Mouse (Mus musculus) adrenal gland, postnatal 4 days (tissue): ENCODE data around the gene Apol7a. TPM values are rescaled to one million over a fixed set of nuclear protein-coding genes. Genes with fewer than 3 reads are reported as not detected.
A peak's percentile ranks its signal among the peaks of the same experiment; 100 is the strongest.

Experiments
- DNase-seq, 2 experiments: peaks; one replicate each; pipeline ENCODE4 v3.0.0; 2021 to 2022; ENCODE audit warnings: low spot score in 2 of 2, mixed read lengths in 2 of 2
- total RNA-seq, 2 experiments: library from RNA; stranded (reverse); gene quantifications; 2 replicates each; pipeline ENCODE4 v1.2.3; 2021

Apol7a gene
- total RNA-seq, 2 experiments from 2014 or later, result 2.5 TPM; not detected in 1

DNA sequence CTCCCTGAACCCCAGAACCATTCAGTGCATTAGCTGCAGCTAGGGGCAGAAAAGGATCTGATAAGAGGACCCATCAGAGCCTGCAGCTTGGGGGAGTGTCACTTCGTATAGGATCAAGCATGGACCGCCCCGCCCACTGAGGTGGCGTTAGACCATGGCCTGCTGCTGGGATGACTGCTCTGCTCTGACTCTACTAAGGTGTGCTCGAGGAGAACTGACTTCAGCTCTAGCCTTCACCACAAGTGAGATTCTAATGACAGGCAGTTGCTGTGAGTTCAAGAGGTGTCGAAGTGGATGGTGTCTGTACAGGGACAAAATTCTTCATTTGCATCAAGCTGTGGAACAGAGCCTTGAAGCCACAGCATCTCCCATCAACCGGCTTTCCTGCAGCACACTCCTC is 46.0 kb downstream of the Apol7a start:
- no peak for DNase-seq

DNA sequence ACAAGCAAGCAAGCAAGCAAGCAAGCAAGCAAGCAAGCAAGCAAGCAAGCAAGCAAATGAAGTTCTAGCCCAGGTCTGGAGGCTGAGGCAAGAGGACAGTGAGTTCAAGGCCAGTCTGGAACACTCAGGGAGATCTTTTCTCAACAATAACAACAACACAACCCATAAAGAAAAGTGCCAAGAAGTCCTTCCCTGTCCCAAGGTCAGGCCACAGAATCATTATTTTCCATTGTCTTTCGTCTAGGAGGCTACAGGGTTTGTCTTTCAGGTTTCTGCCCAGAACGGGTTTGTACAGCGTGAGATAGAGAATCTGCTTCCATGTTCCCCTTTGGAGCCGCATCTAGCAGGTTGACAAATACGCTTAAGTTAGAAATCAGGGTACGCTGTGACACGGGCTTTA is 48.8 kb downstream of the Apol7a start:
- no peak for DNase-seq

DNA sequence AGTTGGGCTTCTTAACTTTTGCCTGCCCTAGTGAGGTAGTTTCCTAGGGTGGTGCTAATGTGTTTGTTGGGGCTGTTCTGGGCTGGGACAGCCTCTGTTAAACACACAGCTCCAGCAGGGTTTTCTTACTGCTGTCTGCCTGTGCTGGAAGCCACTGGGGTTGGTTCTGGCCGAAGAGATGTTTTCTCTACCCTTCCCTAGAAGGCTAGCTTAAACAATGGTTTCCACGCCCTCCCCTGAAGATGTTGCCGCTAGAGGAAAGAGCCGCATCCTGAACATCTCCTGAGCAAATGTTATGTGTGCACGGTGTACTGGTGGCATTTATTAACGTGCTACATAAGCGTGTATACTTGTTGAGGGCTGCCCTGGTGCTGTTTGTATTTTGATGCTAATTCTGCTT is 50.8 kb downstream of the Apol7a start:
- no peak for DNase-seq

DNA sequence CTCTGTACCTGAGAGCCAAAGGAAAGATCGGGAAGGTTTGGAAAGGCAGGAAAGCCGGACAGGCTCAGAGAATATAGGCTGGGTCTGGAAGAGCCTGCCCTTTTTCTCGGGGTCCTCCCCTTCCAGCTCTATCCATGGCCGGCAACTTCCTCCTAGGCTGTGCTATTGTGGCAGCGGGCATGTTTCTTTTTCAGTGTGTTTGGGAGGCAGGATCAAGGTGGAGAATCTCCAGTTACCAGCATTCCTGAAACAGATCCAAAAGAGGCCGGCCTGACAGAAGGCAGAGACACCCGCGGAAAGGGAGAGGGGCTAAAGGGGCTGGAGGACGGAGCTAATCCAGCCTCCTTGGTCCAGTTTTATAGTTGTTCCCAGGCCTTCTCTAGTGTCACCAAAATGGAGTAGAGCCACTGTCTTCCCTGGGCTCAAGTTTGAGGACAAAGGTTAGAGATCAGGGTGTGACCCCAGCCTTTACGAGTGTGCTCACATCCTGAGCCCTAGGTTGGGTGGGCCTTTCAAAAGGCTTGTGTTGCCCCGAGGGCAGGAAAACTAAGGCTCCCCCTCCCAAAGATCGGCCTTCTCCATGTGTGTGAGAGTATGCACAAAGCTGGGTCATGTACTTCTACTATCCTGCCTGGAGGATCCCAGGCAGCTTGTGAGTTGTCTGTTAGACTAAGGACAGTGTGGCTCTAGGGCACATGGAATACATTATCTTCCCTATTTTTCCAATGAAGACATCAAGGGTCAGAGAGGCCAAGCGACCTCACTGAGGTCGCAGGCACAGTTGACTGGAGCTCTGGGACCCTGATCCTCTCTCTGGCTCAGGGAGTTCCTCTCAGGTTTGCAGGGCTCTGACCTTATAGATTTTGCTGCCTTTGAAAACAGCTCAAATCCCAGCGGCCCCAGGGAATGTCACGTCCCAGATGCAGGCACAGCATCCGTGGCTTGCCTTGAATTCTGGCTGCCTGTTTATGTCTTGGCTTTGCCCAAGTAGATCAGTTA is 54.5 kb downstream of the Apol7a start:
- DNase-seq, result no peak

DNA sequence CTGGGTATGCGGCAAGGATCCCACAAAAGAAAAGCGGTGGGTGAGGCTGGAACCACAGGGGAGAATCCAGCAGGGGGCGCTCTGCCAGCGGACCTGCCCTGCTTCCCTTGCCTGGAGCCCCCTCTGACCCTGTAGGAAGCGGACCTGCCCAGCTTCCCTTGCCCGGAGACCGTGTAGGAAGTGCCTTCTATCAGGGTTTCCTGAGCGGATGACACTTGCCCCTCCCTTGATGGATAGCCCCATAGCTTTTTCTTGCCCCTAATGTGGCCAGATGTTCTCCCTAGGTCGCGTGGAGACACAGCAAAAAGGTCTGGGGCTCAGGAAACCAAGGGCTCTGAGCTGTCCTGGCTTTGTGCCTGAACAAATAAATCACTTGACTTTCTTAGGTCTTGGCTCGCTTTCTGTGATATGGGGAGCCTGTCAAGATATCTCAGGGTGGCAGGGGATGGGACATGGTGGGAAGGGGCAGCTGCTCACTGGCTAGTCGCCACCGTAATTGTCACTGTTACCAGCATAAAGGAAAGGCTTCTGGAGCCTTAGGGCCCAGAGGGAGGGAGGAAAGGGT is 55.3 kb downstream of the Apol7a start:
- DNase-seq, result peak; percentile 55 to 62

DNA sequence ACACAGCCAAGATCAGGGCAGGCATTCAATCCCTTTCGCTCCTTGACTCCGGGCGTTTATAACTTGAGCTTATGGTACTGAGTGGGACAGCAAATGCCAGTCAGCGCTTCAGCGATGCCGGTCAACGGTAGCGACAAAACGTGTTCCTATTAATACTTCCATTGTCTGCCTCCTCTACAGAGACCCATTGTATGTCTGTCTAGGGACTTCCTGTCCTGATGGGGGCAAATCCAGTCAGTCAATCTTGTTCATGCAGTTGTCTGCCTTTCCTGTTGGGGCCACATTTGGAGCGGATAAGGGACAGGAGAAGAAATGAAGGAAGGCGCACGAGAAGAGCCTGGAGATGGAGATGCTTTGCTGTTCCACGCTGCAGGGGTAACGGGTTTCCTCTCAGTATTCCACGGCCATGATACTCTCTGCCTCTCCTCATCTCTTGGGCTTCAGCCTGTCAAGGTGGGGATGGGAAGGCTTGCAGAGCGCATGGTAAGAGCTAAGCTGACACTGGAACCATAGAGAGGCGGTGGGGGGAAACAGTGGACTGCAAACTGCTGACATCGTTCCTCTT is 55.9 kb downstream of the Apol7a start:
- DNase-seq, result no peak

DNA sequence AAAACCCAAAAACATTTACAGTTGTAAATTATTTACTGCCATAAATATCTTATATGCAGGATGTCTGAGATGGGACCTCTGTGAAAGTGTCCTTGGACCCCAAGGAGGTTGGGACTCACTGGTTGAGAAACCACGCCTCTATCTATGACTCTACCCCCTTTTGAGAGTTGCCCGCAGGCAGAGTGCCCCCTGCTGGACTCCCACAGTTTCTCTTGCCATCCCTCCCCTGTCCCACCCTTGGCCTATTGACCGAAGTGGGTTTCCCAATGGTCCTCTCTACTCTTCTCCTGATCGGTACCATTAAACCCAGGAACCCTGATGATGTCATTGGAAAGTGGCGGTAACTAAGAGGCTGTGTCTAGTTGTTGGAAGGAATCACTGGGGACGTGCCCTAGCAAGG is 56.9 kb downstream of the Apol7a start:
- no peak for DNase-seq

DNA sequence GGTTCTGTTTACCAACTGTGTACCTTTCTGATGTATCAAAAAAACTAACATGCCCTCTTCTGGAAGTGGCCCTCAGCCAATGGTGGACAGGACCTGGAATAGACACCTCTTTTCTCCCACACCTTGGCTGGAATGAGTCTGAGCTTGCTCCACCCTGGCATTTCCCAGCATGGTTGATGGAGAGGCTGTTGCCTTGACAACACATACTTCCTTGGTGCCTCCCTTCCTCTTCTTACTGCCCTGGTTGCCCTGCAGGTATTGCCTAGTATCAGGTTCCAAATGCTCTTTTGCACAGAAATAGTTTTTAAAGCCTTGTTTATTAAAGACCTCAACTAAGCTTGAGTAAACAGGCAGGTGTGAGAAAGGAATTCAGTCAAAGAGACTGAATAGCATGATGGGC is 58.3 kb downstream of the Apol7a start:
- no peak for DNase-seq

DNA sequence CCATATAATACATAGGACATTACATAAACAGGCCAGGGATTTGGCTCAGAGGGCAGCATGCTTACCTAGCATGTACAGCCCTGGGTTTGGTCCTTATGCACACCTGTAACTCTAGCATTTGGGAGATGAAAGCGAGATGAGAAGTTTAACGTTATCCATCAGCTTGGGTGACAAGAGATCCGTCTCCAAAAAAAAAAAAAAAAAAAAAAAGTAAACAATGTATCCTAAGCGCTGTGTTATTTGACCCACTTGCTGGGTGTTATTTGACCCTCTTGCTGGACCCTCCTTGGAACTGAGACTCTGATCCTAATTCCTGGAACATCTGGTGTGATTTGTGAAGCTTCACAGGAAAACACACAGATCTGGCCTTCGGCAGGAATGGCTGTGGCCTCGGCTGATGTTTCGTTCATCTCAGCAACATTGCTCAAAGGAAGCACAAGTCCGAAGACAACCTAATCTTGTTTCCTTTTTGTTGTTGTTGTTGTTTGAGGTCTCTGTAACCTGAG is 59.9 kb downstream of the Apol7a start:
- DNase-seq, result no peak

DNA sequence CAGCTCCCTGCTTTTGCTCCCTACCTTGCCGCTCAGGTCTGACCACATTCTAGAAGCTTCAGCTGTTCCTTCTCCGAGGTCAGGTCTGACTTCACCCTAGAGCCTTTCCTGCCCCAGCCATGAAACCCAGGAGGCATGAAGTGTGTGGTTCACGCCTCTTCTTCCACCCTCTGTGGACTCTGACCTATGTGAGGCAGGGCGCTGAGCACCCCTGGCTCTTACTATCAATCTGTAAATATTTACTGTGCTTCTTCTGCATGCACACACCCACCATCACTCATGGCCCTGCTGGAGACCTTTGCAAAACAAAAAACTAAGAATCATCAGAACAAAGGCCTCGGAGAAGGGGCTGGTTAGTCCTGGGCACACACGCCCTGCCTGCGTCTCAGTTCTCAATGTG is 60.5 kb downstream of the Apol7a start:
- no peak for DNase-seq

Other genes with a start within 250 kb of the Apol7a start
- gene Rbfox2, start 92.1 kb downstream of the Apol7a start, total RNA-seq, result 100 to 1,000 TPM; 102 to 104 TPM
- under 1 TPM; 0.23 to 0.45 TPM for gene Apol9a, start 12.0 kb upstream of the Apol7a start, total RNA-seq
- gene Apol7b, start 48.4 kb upstream of the Apol7a start, total RNA-seq, result not detected
- not detected for gene Apol10a, start 77.9 kb upstream of the Apol7a start, total RNA-seq
- not detected for gene Apol11a, start 109.2 kb upstream of the Apol7a start, total RNA-seq
- gene Apol7c, start 134.2 kb upstream of the Apol7a start, total RNA-seq, result not detected
- not detected for gene 1700025B11Rik, start 162.8 kb upstream of the Apol7a start, total RNA-seq
- under 1 TPM in 1 of 2 experiments, not detected in 1; 0.14 TPM for gene Apol10b, start 197.0 kb upstream of the Apol7a start, total RNA-seq
- not detected for gene Gm36245, start 200.1 kb upstream of the Apol7a start, total RNA-seq
- gene Apol11b, start 244.2 kb upstream of the Apol7a start, total RNA-seq, result under 1 TPM; 0.59 to 0.90 TPM